Mouse (Mus musculus): ENCODE results near the gene Ccnjl.

DNA sequence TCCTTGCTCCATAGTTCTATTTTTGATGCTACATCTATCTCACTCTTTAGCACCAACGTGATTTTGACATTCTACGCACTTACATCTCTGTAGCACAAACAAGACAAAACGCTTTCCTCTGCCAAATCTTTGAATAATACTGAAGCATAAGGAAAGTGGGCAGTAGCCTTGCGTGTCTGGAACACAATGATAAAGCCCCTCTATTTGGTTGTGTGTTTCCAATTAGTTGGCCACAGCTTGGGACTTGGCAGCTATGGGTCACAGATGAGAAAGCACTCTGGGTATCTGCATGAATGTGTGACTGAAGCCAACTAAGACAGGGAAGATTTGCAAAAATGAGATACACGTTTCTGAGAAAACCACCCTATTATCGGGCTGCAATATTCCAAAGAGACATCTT is 20.6 kb upstream of the Ccnjl start:
- TF ChIP-seq CTCF (IDR thresholded peaks at IDR 0.05; ENCODE audit: control insufficient read depth, insufficient read depth, low read length): no peak
- TF ChIP-seq POLR2A (IDR thresholded peaks at IDR 0.05; ENCODE audit: borderline replicate concordance, control insufficient read depth, low read depth, low read length): no peak
